Mouse (Mus musculus) common myeloid progenitor, adult 5-6 weeks (primary cell): ENCODE data around the gene Slc29a1. TPM values are rescaled to one million over a fixed set of nuclear protein-coding genes. Genes with fewer than 3 reads are reported as not detected.

Experiments used
- ATAC-seq: replicated peaks from 2 replicates; pipeline ENCODE4 v1.8.0; 2016; ENCODE audit warnings: low read depth, mild to moderate bottlenecking, moderate TSS enrichment, inconsistent platforms; ENCODE audit not compliant: poor library complexity, severe bottlenecking
- total RNA-seq: library from RNA; stranded (forward); fragments of 200-1000, 187-1606 nt; gene quantifications from 2 replicates; pipeline ENCODE4 v1.2.3, GENCODE M21; 2017

Gene Slc29a1
- total RNA-seq, 1 experiment from 2014 or later = 80.6 TPM

- no peak for ATAC-seq
Observed at GRCm38 (mm10) chr17:45592606-45593431, 6.6 kb downstream of the Slc29a1 start.

- no peak for ATAC-seq
Observed at GRCm38 (mm10) chr17:45591701-45592605, 7.5 kb downstream of the Slc29a1 start.

GRCm38 (mm10) chr17:45590410-45590809, 9.0 kb downstream of the Slc29a1 start:
- ATAC-seq = no peak

GRCm38 (mm10) chr17:45589844-45590243, 9.6 kb downstream of the Slc29a1 start:
- no peak for ATAC-seq

- no peak for ATAC-seq
Observed at GRCm38 (mm10) chr17:45589236-45589635, 10.2 kb downstream of the Slc29a1 start.

- ATAC-seq = no peak
Observed at GRCm38 (mm10) chr17:45588370-45588769, 11.0 kb downstream of the Slc29a1 start.

GRCm38 (mm10) chr17:45586449-45586837, 13.0 kb downstream of the Slc29a1 start:
- no peak for ATAC-seq

DNA sequence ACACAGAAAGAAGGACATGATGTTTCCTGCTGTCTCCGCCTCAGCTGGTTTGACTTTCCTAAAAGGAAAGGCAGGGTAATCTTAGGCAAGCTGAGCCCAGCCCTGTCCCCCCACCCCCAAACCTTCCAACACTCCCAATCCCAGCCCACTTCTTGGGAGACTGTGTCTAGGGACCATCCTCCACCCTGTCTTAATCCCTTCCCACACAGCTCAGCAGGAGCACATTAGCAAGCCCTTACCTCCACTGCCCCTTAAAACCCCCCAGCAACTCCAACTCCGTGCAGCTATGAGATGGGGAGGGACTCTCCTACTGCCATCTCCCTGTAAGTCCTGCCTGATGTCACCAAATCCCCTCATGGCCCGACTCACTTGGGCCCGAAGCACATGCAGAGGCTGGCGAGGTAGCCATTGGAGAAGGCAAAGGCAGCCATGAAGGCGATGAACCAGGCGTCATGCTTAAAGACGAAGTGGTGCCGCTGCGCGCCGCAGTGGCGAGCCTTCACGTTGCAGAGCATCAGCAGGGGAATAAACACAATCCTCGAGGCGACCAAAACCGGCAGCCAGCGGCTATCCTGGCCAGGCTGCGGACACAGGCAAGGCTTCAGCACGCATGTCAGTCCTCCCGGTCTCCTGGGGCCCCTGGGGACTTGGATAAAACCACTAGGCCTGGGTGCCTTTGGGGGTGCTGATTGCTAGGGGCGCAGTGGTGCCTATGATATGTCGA, 13.5 kb downstream of the Slc29a1 start:
- no peak for ATAC-seq

- ATAC-seq = peak; percentile 47
Observed at GRCm38 (mm10) chr17:45584939-45585678, 14.3 kb downstream of the Slc29a1 start.

DNA sequence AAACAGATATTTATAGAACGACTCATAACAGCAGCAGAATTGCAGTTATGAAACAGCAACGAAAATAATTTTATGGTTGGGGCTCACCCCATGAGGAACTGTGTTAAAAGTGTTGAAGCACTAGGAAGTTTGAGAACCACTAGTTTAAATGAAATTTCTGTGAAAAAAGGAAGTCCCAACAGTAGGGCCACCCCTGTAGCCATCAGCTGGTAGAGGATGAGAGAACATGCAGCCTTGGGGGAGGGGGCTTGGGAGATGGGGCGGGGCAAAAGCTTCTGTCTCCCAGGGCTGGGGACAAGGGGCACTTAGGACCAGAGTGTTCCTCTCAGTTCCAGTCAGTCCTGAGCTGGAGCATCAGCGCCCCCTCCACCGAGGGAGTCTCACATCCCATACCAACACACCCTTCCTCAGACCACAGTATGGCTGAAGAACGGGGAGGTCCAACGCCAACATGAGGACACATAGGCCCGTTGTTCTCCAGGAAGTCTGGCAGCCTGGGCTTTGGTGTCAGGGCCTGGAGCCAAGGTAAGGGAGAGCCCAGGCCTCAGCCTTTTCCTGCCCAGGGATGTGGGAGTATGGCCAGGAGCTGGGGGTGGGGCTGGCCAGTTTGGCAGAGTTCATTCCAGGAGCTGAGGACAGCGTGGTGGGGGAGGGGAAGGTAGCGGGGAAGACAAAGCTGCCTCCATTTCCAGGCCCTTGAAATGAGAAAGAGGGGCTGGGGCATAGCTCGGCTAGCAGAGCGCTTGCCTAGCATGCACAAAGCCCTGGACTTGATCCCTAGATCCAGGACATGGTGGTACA, 15.1 kb downstream of the Slc29a1 start:
- ATAC-seq = peak; percentile 12

- no peak for ATAC-seq
Observed at GRCm38 (mm10) chr17:45582715-45583355, 16.6 kb downstream of the Slc29a1 start.

GRCm38 (mm10) chr17:45582188-45582587, 17.2 kb downstream of the Slc29a1 start:
- ATAC-seq = no peak

GRCm38 (mm10) chr17:45581567-45581983, 17.8 kb downstream of the Slc29a1 start:
- peak; percentile 63 for ATAC-seq

GRCm38 (mm10) chr17:45580958-45581477, 18.4 kb downstream of the Slc29a1 start:
- no peak for ATAC-seq

GRCm38 (mm10) chr17:45579554-45579953, 19.9 kb downstream of the Slc29a1 start:
- no peak for ATAC-seq

GRCm38 (mm10) chr17:45578843-45579242, 20.6 kb downstream of the Slc29a1 start:
- no peak for ATAC-seq

GRCm38 (mm10) chr17:45578242-45578641, 21.2 kb downstream of the Slc29a1 start:
- ATAC-seq = no peak
